Mouse (Mus musculus): ENCODE measurements around the gene Hist1h2bh.
"Not testable (repeated sequence)": the region's sequence is repeated elsewhere in the genome, so short reads cannot be mapped to it uniquely, and the experiment has no call there.

Hist1h2bh gene

DNA sequence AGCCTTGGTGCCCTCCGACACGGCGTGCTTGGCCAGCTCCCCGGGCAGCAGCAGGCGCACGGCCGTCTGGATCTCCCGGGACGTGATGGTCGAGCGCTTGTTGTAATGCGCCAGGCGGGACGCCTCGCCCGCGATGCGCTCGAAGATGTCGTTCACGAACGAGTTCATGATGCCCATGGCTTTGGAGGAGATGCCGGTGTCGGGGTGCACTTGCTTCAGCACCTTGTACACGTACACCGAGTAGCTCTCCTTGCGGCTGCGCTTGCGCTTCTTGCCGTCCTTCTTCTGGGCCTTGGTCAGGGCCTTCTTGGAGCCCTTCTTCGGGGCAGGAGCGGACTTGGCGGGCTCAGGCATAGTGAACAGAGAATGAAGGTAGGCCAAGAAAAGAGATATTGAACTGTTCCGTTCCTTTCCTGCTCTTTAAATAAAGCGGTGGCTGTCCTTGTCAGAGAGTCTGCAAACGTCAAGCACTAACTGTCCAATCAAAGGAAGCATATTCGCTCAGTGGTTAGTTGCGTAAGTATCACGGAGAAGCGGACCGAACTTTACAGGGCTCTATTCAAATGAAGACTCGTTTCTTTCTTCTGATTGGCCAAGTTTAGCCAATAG, at the start of gene Hist1h2bh:
Gene Hist1h2bh, minus strand, starts transcription at position 394 of the 609 bp plus-strand sequence.
- peak; percentile 74 to 85 for DNase-seq

DNA sequence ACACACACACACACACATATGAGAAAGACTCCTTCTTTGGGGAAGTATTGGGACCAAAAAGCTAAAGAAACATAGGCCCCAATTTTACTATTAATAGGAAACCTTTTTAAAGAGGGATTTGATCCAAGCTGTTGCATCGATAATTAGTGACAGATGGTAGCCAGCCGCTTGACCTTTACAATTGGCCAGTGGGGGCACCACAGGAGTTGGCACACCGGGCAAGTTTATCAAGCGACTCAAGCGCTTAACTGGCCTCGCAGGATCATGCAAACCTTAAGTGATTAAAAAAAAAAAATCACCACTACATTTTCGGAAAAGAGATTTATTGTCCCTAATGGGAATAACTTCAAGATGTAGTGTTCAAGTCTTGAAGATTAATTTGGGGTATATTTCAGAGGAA, 49.4 kb upstream of the Hist1h2bh start:
- DNase-seq = no peak

DNA sequence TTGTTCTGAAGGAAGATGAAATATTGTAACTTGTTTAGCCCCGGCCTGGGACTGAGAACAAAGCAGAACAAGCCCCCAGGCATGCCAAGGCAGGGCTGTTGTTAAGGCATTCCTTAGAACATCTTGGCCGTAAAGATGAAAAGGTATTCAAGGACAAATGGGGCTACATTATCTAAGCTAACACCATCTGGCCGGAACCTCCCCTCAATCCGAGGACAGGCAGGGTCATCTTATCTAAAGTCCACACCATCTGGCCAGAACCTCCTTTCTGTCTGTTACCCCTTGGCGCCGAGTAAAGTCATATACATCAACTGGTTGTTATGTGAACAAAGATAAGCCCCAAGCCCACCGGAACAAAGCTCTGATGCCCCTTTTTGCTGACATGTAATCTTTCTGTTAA, 48.7 kb upstream of the Hist1h2bh start:
- DNase-seq = not testable (repeated sequence)

DNA sequence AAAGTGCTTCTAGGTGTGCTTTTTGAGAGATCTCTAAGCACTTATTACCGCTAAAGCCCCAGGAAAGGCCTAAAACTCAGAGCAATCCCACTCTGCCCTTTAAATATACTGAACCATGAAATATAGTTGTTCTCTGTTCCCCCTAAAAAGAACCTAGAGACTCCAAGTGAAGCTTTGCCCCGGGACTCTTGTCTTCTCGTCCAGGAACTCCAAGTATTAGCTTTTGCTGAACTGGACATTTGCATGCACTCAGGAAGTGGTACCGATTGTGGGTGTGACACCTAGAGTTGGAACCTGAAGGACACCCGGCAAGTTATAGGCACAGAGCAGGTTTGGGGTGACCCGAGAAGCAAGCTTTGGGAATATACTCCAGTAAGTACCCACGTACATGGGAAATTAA, 48.0 kb upstream of the Hist1h2bh start:
- no peak for DNase-seq

GRCm38 (mm10) chr13:23586940-23587225, 43.7 kb upstream of the Hist1h2bh start:
- DNase-seq = no peak

GRCm38 (mm10) chr13:23586099-23586939, 43.1 kb upstream of the Hist1h2bh start:
- no peak for DNase-seq

DNA sequence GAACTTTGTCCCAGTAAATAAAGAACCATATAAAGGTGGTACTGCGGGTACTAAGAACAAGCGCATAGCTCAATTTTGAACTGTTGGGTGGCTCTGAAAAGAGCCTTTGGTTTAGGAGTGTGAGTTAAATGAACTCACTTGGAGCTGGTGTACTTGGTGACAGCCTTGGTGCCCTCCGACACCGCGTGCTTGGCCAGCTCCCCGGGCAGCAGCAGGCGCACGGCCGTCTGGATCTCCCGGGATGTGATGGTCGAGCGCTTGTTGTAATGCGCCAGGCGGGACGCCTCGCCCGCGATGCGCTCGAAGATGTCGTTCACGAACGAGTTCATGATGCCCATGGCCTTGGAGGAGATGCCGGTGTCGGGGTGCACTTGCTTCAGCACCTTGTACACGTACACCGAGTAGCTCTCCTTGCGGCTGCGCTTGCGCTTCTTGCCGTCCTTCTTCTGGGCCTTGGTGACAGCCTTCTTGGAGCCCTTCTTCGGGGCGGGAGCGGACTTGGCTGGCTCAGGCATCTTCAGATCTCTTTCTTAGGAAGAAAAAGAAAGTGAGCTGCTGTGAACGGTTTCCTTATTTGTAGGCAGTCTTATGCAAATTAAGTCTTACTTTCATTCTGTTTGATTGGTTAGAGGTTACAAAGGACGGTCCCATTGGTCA, 42.4 kb upstream of the Hist1h2bh start:
- DNase-seq = peak; percentile 43 to 75

- peak; percentile 71 to 82 for DNase-seq
Observed at GRCm38 (mm10) chr13:23585029-23585441, 41.8 kb upstream of the Hist1h2bh start.

DNA sequence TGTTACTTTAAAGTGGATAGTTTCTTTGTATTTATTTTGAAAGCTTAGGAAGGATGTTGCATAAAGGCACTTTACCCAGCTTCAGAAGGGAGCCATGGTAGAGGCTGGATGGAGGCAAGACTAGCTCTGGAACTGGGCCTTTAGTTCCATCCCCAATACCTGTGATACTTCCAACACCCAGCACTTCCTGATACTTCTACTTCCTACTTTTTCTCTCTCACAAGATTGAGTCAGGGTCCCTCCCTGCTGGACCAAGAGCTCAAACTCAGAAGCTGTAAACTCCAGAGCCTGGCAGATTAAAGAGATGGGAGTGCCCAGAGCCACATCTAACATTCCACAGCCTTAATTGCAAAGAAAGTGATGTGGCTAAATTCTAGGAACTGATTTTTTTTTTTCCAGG, 41.1 kb upstream of the Hist1h2bh start:
- DNase-seq = no peak

DNA sequence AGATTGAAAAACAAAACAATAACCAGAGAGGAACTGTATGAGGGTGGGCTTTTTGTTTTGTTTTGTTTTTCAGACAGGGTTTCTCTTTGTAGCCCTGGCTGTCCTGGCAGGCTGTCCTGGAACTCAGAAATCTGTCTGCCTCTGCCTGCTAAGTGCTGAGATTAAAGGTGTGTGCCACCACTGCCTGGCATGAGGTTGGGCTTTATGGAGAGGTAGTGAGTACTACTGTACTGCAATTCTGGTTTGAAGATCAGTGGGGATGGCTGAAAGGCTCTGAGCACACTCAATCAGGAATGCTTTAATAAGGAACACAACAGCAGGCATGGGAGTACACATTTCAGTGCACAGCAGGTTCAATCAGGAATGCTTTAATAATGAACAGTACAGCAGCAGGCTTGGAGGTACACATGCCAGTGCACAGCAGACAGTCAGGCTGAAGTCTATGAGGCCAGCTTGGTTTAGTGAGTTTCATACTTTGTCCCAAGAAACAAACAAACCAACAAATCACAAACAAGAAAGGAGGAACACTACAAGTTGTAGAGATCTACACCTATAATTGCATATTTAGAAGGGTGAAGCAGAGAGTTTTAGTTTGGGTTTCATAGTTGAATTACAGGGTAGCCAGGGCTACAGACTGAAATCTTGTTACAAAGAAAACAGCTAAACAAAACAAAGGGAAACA, 40.3 kb upstream of the Hist1h2bh start:
- DNase-seq = no peak

GRCm38 (mm10) chr13:23582219-23583056, 39.2 kb upstream of the Hist1h2bh start:
- DNase-seq = no peak

- DNase-seq = peak; percentile 96
Observed at GRCm38 (mm10) chr13:23581408-23582218, 38.4 kb upstream of the Hist1h2bh start, which contains the start of gene Hist1h4d. Hist1h4d (plus strand) TSS chr13:23581598.

- no peak for DNase-seq
Observed at GRCm38 (mm10) chr13:23577835-23578234, 34.6 kb upstream of the Hist1h2bh start.

DNA sequence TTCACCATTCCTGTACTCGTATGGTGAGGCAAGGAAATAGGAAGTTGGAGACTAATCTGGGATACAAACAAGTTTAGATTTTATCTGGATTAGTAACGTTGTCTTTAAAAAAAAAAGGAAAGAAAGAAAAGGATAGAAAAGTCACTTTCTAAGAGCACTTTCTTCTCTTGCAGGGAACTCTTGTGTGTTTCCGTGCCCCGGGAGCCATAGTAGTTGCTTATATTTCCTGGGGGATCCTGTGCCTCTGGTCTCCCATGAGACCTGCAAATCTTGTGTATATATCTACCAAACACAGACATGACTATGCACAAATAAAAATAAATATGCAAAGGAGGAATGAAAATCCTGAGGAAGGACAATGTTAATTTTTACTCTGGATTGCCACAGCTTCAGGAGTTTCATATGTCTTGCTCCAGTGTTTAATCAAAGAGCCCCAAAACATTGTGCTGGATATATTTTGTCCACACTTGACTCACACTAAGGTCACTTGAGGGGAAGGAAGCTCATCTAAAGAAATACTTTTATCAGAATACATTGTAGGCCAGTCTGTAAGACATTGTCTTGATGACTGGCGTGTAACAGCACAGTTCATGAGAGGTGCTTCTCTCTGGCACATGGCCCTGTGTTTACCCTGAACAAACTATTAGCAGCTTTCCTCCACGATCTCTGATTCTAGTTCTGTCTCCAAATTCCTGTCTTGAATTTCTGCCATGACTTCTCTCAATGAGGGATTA, 33.9 kb upstream of the Hist1h2bh start:
- DNase-seq = no peak

DNA sequence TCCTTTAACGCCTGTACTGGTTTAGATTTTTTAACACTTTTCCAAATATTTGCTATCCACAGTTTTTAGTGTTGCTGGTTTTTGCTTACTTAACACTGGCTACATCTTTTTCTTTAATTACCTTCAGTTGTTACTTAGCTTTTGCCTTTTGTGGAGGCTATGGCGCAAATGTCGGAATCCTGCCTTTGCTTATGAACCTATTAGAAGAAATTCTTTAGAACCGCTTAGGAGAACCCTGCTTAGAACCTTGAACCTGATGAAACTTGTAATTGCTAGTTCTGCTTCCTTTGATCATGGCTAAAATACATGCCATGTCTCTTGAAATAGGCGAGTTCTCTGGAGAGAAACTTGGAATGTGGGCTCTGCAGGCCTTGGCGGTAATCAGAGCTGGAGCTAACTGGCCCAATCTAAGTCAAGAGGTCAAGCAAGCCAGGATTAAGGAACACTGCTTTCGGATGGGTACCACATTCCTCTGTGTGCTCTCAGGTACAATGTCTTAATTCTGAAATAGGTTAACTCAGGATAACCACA, 33.2 kb upstream of the Hist1h2bh start:
- DNase-seq = no peak

DNA sequence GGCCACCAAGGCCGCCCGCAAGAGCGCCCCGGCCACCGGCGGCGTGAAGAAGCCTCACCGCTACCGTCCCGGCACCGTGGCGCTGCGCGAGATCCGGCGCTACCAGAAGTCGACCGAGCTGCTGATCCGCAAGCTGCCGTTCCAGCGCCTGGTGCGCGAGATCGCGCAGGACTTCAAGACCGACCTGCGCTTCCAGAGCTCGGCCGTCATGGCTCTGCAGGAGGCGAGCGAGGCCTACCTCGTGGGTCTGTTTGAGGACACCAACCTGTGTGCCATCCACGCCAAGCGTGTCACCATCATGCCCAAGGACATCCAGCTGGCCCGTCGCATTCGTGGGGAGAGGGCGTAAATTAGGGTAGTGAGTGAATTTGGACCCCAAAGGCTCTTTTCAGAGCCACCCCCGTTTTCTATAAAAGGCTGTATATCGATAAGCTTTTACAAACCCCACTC, 32.7 kb upstream of the Hist1h2bh start:
- not testable (repeated sequence) for DNase-seq

DNA sequence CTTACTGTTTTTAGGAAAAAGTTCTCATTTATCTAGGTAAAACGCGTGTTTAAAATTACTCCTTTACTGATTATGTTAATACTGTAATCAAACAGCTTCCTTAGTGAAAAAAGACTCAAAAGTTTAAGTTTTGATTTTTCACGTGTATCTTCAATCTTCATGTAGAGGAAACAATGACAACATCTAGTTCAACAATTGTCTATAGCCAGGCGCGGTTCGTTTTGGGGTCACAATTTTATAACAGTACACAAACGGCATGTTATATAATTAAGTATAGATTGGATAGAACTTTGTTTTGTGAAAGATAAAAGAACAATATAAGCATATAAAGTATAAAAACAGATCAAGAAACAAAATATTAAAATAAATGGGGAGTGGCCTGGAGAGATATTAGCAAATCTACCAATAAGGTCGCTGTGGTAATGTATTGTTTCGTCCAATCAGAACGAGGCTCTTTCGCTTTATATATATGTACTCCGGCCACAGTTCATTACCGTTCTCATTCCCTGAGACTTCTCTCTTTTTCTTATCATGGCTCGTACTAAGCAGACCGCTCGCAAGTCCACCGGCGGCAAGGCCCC, 32.2 kb upstream of the Hist1h2bh start, which contains the start of gene Hist1h3d:
Gene Hist1h3d, plus strand, starts transcription at position 493 of the 581 bp plus-strand sequence.
- no peak for DNase-seq

DNA sequence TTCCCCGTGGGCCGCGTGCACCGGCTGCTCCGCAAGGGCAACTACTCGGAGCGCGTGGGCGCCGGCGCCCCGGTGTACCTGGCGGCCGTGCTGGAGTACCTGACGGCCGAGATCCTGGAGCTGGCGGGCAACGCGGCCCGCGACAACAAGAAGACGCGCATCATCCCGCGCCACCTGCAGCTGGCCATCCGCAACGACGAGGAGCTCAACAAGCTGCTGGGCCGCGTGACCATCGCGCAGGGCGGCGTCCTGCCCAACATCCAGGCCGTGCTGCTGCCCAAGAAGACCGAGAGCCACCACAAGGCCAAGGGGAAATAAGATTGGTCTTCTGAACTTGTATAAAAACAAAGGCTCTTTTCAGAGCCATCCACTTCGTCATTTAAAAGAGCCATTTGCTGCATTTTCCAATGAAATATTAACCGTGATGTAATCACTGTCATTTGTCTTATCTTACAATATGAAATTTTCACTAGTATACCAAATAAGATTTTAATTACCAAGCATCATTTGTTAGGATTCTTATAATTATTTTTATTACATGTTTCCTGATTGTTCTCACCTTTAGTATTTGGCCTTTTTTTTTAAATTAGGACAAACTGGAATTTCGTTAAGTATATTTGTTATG, 31.5 kb upstream of the Hist1h2bh start:
- not testable (repeated sequence) for DNase-seq

DNA sequence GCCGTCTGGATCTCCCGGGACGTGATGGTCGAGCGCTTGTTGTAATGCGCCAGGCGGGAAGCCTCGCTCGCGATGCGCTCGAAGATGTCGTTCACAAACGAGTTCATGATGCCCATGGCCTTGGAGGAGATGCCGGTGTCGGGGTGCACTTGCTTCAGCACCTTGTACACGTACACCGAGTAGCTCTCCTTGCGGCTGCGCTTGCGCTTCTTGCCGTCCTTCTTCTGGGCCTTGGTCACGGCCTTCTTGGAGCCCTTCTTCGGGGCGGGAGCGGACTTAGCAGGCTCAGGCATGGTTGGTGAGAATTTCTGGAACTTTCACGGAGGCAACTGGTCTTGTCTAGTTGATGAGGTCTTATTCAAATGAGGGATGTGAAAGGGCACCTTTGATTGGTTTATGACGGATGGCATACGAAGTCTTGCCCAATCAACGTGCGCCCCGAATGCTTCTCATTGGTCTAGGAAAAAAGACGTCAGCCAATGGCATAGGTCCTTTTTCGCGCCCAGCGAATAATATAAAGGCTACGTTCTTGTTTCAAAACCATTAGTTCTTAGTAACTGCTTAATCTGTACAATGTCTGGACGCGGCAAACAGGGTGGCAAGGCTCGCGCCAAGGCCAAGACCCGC, 30.8 kb upstream of the Hist1h2bh start, which contains the start of the genes Hist1h2bf and Hist1h2ad:
Gene Hist1h2bf, minus strand, starts transcription at position 299 of the 627 bp plus-strand sequence.
Gene Hist1h2ad, plus strand, starts transcription at position 484 of the 627 bp plus-strand sequence.
- DNase-seq = peak; percentile 90 to 94
